Mouse (Mus musculus) G1E (cell line): ENCODE measurements around the gene Scnn1a.

Source experiments
- CTCF ChIP-seq: IDR thresholded peaks from 2 replicates; pipeline ENCODE4 v1.5.1; 2012; ENCODE audit warnings: low read depth, low read length, inconsistent platforms, mixed read lengths
- GATA1 ChIP-seq: IDR thresholded peaks from 2 replicates; pipeline ENCODE4 v1.6.1; 2012; ENCODE audit warnings: borderline replicate concordance, low read length, inconsistent platforms, mixed read lengths
- TAL1 ChIP-seq: conservative IDR thresholded peaks from 2 replicates; pipeline ENCODE4 v1.6.1; 2012; ENCODE audit warnings: low read depth, low read length, inconsistent platforms, mixed read lengths

DNA sequence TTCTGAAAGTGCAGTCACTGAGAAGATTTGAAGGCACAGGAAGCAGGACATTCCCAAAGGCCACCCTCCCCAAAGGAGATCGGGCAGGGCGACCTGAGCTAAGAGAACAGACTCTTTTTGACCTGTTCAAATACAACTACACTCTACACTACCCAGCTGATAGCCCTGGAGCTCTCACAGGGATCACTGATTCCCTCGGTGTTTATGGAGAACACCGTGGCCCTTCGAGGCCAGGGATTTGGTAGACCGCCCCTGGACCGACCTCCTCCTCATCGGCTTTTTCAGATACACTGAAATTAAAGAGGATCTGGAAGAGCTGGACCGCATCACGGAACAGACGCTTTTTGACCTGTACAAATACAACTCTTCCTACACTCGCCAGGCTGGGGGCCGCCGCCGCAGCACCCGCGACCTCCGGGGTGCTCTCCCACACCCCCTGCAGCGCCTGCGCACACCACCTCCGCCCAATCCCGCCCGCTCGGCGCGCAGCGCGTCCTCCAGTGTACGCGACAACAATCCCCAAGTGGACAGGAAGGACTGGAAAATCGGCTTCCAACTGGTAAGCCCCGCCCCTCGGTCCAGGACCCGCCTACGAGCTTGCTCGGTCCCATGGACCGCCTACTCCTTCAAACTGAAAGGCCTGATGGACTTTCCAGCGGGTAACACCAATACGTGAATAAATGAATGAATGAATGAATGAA lies 10.3 kb downstream of the Scnn1a start:
- TF ChIP-seq GATA1 (no peak), CTCF (no peak), TAL1 (no peak)
